Mouse (Mus musculus) thymus, postnatal 4 days (tissue): ENCODE results near the gene Zfp644.

Source experiments
- DNase-seq: peaks from one replicate; pipeline ENCODE4 v3.0.0; 2021

Zfp644 gene

GRCm38 (mm10) chr5:106589670-106590069 lies 107.4 kb downstream of the Zfp644 start:
- no peak for DNase-seq

- no peak for DNase-seq
Measured at GRCm38 (mm10) chr5:106589006-106589405, 108.1 kb downstream of the Zfp644 start.

- no peak for DNase-seq
Measured at GRCm38 (mm10) chr5:106580943-106581342, 116.1 kb downstream of the Zfp644 start.

GRCm38 (mm10) chr5:106577237-106577888 lies 119.7 kb downstream of the Zfp644 start:
- no peak for DNase-seq

- no peak for DNase-seq
Measured at GRCm38 (mm10) chr5:106575098-106575497, 122.0 kb downstream of the Zfp644 start.

- peak; percentile 90 for DNase-seq
Measured at GRCm38 (mm10) chr5:106574560-106574946, 122.5 kb downstream of the Zfp644 start.

GRCm38 (mm10) chr5:106573742-106574559 lies 123.1 kb downstream of the Zfp644 start:
- DNase-seq, result peak; percentile 33
